In genomic region chr6:115168921-115169320, GRCm38 (mm10) we compare ENCODE assay signal across 13 mouse cellular contexts. TPM values are rescaled to one million over a fixed set of nuclear protein-coding genes. Genes with fewer than 3 reads are reported as not detected.
DNase-seq lines count a peak whose midpoint lies in the region; ATAC-seq lines count a peak whose summit lies in the region.
"Had no signal": no experiment of that assay in that cellular context is flagged by ENCODE, and none has a peak within 500 bp of the region (broad histone marks: within the 10 kb centered on the region; RNA-seq: fewer than 3 reads in every experiment).

No protein-coding gene starts in this region.

- intact Hi-C loops in heart, postnatal 36 days (cut with DNase I): no loop called here
- intact Hi-C loops in left cerebral cortex, postnatal 25 days (cut with DNase I): loop anchor here (5.0 kb wide), 1 partner anchor 47 kb away; no protein-coding TSS in a partner anchor

- no peaks in the 10 kb centered on the region for H3K27me3 ChIP-seq in kidney, embryonic 16.5 days (ENCODE audit: insufficient read depth, low read length)
- H3K27me3 ChIP-seq: stomach, embryonic 15.5 days had no signal

- H3K9ac ChIP-seq in kidney, embryonic 16.5 days (replicated peaks; ENCODE audit: low read length): no peak overlapping the region
- H3K9ac ChIP-seq: liver, embryonic 14.5 days; stomach, embryonic 15.5 days had no signal

- no peak overlapping the region for H3K27ac ChIP-seq in kidney, embryonic 16.5 days (ENCODE audit: low read length)
- H3K27ac ChIP-seq: kidney, postnatal 0 days; liver, embryonic 14.5 days; stomach, embryonic 15.5 days had no signal

- H3K4me1 ChIP-seq in kidney, embryonic 16.5 days (ENCODE audit: insufficient read depth, low read length): no peaks in the 10 kb centered on the region
- H3K4me1 ChIP-seq: stomach, embryonic 15.5 days had no signal

- no peaks in the 10 kb centered on the region for H3K9me3 ChIP-seq in kidney, embryonic 16.5 days (ENCODE audit: low read length)
- H3K9me3 ChIP-seq: stomach, embryonic 15.5 days had no signal

- WGBS in kidney, embryonic 16.5 days: 56% methylated on average over 3 of the region's 3 CpGs

- no peaks in the 10 kb centered on the region for H3K36me3 ChIP-seq in kidney, embryonic 16.5 days (ENCODE audit: insufficient read depth, low read length)
- H3K36me3 ChIP-seq: stomach, embryonic 15.5 days had no signal

- H3K4me2 ChIP-seq in kidney, embryonic 16.5 days (replicated peaks; ENCODE audit: low read depth, low read length): no peak overlapping the region
- H3K4me2 ChIP-seq: stomach, embryonic 15.5 days had no signal

- H3K4me3 ChIP-seq in kidney, embryonic 16.5 days (ENCODE audit: low read length): no peak overlapping the region
- H3K4me3 ChIP-seq: stomach, embryonic 15.5 days had no signal

- peak; percentile 7 to 10 for DNase-seq in heart, adult 18-20 months
- DNase-seq in heart, postnatal 36 days: no peak
- DNase-seq in frontal cortex, postnatal 10 days (ENCODE audit: low spot score in 2 of 2): peak; percentile 25 to 50
- peak; percentile 73 to 97 for DNase-seq in left cerebral cortex, postnatal 25 days (ENCODE audit: low spot score in 2 of 2)
- DNase-seq in ovary, postnatal 36 days (ENCODE audit: low spot score): no peak
- DNase-seq: midbrain, embryonic 14.5 days had no signal

- peak; percentile 97 for ATAC-seq in cerebellum, adult (ENCODE audit: insufficient number of reproducible peaks, low FRiP score, low TSS enrichment)
- ATAC-seq in kidney, embryonic 16.5 days (ENCODE audit: low FRiP score, low TSS enrichment): no peak
- ATAC-seq in erythroid progenitor cell, adult 5-6 weeks (replicated peaks; ENCODE audit: low FRiP score, poor library complexity, severe bottlenecking): no peak

RNA-seq across cellular contexts. Expression of gene Syn2, which starts 34.2 kb away (rescaled TPM):
- 1 to 10 TPM; 4.4 to 5.5 TPM for total RNA-seq in heart, adult 18-20 months (2021)
- 1 to 10 TPM; 3.4 to 5.7 TPM for total RNA-seq in heart, postnatal 36 days (2021)
- 100 to 1,000 TPM; 471 to 488 TPM for total RNA-seq in left cerebral cortex, postnatal 25 days (2021)
- 1.8 TPM in 2 replicates for polyA plus RNA-seq in kidney, embryonic 16.5 days (2015; fragmentation: Nextera tagmentation; extraction: Ambion mirVana)
- not detected in 2 replicates for total RNA-seq in erythroid progenitor cell, adult 5-6 weeks (2015; ENCODE audit: low replicate concordance)
- total RNA-seq in erythroid progenitor cell, adult 5-6 weeks (2017; ENCODE audit: low replicate concordance): not detected in 2 replicates

RNA-seq across cellular contexts. Expression of gene Gm17482, which starts 58.2 kb away (rescaled TPM):
- not detected for total RNA-seq in heart, adult 18-20 months (2021)
- not detected for total RNA-seq in heart, postnatal 36 days (2021)
- total RNA-seq in left cerebral cortex, postnatal 25 days (2021): not detected
- polyA plus RNA-seq in kidney, embryonic 16.5 days (2015; fragmentation: Nextera tagmentation; extraction: Ambion mirVana): not detected in 2 replicates
- not detected in 2 replicates for total RNA-seq in erythroid progenitor cell, adult 5-6 weeks (2015; ENCODE audit: low replicate concordance)
- total RNA-seq in erythroid progenitor cell, adult 5-6 weeks (2017; ENCODE audit: low replicate concordance): not detected in 2 replicates
- polyA plus RNA-seq: heart, postnatal 0 days; kidney, postnatal 0 days; liver, embryonic 14.5 days; midbrain, embryonic 14.5 days; stomach, embryonic 15.5 days had no signal

Comparison
In these comparisons a context has a peak if more than half of its experiments do, and no peak if none do; other contexts are left out.
1. DNase-seq: peak in heart, adult 18-20 months (2 of 2), frontal cortex, postnatal 10 days (2 of 2) and left cerebral cortex, postnatal 25 days (2 of 2); none in heart, postnatal 36 days (0 of 2) and ovary, postnatal 36 days (single experiment).
2. RNA of gene Syn2, which starts 34.2 kb away (total RNA-seq): 471 to 488 TPM in left cerebral cortex, postnatal 25 days; 3.4 to 5.7 TPM in heart, postnatal 36 days, 4.4 to 5.5 TPM in heart, adult 18-20 months and not detected in erythroid progenitor cell, adult 5-6 weeks; every median in the first group is over 10 times any median in the second.